Mouse (Mus musculus): ENCODE results near the gene Mcfd2.
A peak's percentile ranks its signal among the peaks of the same experiment; 100 is the strongest.

The Mcfd2 gene

DNA sequence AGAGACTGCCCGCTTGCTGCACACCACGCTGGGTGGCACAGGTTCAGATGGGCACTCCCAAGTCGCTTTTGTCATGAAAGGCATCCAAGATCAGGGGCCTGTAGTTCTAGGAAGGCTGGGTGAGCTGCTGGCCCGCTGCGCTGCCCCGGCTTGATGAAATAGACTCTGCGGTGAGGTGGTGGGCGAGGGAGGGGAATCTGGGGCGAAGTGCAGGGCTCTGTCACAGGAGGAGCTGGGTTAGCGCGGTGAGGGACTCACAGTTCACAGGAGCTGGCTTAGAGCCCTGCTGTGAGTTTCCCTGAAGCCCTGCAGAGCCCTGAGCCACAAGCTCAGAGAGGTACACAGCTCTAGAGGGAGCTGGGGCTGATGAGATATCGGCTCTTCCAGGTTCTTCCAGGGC lies 22.4 kb upstream of the Mcfd2 start:
- DNase-seq (ENCODE audit: low read depth): no peak

DNA sequence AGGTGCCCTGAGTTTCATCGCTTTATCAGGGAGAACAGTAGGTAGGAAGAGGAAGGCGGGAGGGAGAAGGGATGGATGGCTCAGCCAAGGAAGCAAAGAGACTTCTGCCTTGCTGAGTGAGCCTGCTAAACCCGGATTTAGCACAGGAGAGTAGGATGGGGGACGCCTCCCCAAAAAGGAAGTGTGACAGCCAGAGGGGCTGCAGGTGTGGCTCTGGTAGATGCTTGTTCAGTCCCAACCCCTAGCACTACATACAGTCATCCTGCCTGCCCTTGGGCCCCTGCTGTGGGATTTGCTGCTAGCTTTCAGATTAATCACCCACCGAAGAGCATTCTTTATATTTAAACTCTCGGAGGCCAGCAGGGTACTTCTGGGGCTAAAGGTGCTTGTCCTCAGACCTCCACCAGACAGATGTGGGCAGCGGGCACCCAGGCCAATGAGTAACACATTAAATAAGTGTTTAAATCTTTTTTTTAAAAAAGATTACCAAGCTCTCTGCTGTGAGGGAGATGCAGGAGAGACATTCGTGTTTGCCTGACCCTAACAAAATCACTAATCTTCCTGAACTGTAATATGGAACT lies 21.6 kb upstream of the Mcfd2 start:
- DNase-seq (ENCODE audit: low read depth): no peak

- no peak for DNase-seq (ENCODE audit: low read depth)
These were observed 20.9 kb upstream of the Mcfd2 start for GRCm38 (mm10) chr17:87286481-87287143.

DNA sequence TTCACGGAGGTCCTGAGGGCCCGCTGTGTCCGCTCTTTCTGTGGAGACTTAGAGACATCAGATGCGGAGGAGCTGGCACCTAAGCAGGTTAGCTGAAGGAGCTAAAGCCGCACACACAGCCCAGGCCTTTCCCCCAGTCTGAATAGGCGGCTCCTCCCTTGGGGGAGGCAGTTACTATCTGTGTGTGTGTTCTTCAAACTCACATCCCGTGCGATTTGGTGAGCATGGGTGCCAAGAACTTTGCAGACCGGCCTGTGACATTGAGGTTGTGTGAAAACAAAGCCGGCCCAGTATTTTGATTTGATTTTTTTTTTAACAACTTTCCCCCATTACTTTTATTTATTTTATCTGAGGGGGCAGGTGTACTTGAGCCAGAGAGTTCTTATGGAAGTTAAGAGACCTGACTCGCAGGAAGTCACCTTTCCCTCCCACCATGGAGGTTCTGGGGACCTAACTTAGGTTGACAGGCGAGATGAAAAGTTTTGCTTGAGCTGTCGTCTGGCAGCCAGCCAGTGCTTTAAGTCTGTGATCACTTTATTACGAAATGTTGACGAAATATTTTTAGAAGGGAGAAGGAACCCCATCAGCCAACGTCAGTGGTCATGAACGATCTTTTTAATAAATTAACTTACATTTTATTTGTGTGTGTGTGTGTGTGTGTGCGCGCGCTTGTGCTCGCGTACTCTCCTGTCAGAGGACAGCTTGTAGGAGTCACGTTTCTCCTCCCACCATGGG lies 20.2 kb upstream of the Mcfd2 start:
- peak; percentile 73 for DNase-seq (ENCODE audit: low read depth)

- no peak for DNase-seq (ENCODE audit: low read depth)
These were observed 18.8 kb upstream of the Mcfd2 start for GRCm38 (mm10) chr17:87284482-87285040.

- DNase-seq (ENCODE audit: low read depth): peak; percentile 73
These were observed 18.2 kb upstream of the Mcfd2 start for GRCm38 (mm10) chr17:87283755-87284481.

- peak; percentile 67 for DNase-seq (ENCODE audit: low read depth)
These were observed 17.5 kb upstream of the Mcfd2 start for GRCm38 (mm10) chr17:87283055-87283754.

GRCm38 (mm10) chr17:87282706-87283053 lies 16.9 kb upstream of the Mcfd2 start, which contains the start of gene Ttc7:
TSS of gene Ttc7 (plus strand) at chr17:87282886.
- DNase-seq (ENCODE audit: low read depth): peak; percentile 98

- DNase-seq (ENCODE audit: low read depth): peak; percentile 96
These were observed 16.4 kb upstream of the Mcfd2 start for GRCm38 (mm10) chr17:87282007-87282705.

DNA sequence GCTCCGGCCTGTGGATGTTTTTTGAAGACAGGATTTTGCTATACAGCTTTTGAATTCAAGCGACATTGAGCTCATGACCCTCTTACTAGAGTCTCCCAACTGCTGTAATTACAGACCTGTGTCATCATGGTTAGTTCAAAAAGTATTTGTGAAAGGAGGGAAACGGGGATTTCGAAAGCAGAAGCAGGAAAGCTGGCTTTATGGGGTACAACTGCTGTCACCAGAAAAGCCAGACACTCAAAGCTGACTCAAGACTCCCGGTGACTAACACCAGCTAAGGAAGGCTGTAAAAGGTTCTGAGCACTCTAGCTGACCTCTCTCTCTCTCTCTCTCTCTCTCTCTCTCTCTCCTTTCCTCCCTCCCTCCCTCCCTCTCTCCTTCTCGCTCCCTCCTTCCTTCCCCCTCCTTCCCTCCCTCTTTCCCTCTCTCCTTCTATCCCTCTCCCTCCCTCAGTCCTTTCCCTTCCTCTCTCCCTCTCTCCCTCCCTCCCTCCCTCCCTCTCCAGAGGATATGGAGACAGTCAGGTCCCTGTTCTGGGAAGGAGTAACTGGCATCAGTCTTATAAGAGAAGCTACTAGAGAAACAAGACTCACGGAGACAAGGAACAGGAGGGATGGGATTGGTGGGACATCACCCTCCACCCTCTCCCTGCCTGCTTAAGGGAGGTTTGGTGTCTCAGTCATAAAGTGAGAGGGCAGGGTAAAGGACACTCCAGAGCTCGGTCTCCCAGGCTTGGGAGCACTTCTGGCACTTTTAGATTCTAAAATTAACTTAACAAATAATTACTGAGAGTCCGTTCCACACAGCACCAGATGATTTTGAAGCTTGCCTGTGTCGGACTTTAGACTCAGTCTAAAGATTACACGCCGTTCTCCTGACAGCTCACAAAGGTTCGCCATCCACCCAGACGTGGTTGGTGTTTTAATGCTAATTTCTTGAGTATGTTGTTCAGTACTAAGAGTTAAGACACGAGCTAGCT lies 9.9 kb upstream of the Mcfd2 start:
- peak; percentile 53 for DNase-seq (ENCODE audit: low read depth)

GRCm38 (mm10) chr17:87269454-87269853 lies 3.7 kb upstream of the Mcfd2 start:
- no peak for DNase-seq (ENCODE audit: low read depth)

GRCm38 (mm10) chr17:87264927-87265791 lies 576 bp downstream of the Mcfd2 start:
- DNase-seq (ENCODE audit: low read depth): peak; percentile 44

GRCm38 (mm10) chr17:87264054-87264830 lies 1.5 kb downstream of the Mcfd2 start:
- peak; percentile 23 for DNase-seq (ENCODE audit: low read depth)

DNA sequence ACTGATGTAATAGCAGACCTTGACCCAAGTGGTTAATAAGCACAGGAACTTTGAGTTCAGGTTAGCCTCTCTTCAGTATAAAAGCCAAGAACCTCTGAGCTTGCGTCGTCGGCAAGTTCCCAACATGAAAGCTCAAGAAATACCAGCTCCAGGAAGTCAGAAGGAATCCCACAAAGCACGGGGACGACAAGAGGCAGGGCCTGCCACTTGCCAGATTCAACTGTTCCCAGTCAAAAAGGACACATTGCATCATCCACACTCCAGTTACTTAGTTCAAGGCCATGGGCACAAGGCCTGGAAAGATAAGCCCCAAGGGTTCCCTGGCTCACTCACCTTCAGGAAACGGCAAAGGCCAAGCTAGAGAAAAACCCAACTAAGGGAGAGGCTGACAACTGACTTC lies 2.3 kb downstream of the Mcfd2 start:
- DNase-seq (ENCODE audit: low read depth): no peak

GRCm38 (mm10) chr17:87255672-87256071 lies 10.1 kb downstream of the Mcfd2 start:
- DNase-seq (ENCODE audit: low read depth): no peak

DNA sequence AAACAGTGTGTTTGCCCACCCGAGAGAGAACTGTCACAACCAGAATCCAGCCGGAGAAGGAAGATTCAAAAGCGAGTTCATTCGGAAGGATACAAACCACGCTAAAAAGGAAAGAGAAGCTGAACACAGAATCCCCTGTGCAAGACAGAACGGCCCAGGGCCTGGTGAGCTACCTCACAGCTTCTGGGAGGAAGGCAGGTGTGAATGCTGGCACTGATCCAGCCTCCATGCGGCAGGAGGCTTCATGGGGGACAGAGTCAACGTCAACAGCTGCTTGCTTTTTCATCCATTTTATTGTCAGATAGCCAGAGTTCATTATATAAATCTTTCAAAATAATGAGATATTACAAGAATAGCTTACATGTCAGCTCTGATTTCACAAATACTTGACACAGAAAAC lies 11.4 kb downstream of the Mcfd2 start:
- DNase-seq (ENCODE audit: low read depth): no peak

DNA sequence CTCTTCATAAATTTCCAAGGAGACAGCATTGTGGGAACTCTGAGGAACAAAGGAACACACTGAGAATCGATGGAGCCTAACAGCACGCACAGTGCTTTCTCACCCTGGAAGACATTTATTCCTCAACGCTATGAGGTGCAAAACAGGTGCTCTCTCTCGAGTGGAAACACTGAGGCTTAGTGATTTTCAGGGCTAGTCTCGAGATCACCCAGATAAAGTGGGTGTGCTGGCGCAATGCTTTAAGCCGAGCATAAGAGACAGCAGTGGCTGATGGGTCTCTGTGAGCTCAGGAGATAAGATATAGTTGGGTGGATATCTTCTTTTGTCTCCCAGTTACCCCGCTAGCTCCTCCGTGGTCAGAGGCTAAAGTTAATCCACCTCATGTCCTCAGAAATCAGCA lies 19.6 kb downstream of the Mcfd2 start:
- DNase-seq (ENCODE audit: low read depth): no peak

GRCm38 (mm10) chr17:87237826-87238225 lies 27.9 kb downstream of the Mcfd2 start:
- peak; percentile 50 for DNase-seq (ENCODE audit: low read depth)
